Mouse (Mus musculus): Measurements from ENCODE around the gene Trmt10a.

Gene Trmt10a

DNA sequence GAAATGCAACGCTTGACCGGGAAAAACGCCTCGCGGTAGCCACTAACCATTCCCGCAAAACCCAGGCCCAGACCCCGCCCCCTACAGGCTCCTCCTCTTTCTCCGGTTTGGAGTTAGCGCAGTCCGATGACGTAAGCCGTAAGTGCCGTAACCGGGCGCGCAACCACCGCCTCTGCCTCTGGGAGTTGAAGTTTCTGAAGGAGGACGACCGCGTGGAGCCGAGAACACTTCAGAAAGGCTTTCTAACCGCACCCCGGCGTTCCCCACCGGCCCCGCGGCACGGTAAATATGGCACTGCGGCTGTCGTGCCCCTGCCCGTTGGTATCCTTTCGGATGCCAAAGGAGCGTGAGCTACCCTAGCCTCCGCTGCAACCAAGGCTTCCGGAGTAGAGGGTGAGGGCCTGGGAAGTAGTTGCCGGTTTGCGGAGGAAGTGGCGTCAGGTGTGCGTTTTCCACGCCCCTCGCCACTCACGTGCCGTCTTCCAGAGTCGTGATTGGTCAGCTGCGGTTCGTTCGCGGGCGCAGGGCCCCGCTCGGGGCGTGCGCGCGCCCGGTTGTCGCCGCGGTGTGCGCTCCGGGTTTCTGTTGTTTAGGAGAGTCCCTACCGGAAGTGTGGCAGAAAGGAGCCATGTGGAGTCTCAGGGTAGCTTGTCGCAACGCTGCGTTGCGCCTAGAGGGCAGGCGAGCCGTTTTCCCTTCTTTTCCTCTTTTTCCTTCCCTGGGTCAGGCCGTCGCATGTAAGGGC, at the start of gene Trmt10a:
Gene Trmt10a, plus strand, starts transcription at position 134 of the 745 bp plus-strand sequence.
- peak; percentile 99 for DNase-seq (ENCODE audit: low read depth)

GRCm38 (mm10) chr3:138095301-138095700, 47.9 kb upstream of the Trmt10a start:
- no peak for DNase-seq (ENCODE audit: low read depth)

DNA sequence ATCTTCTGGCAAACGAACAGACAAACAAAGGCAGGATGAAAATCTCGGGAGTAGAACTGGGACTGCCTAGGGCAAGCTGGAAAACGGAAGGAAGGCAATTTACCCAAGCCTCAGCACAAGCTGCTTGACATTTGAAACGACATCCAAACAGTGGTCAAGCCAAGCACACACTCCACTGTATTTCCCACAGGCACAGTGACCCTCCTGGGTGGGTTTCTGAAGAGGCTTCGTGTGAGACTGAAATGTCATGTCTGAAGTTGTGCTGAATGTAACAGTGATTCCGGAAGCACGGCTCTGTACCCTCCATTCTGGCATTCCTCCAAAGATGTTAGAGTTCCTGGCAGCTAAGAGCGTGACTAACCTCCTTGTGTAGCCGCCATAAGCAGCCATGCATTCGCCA, 47.5 kb upstream of the Trmt10a start:
- no peak for DNase-seq (ENCODE audit: low read depth)

- DNase-seq (ENCODE audit: low read depth): no peak
Measured at GRCm38 (mm10) chr3:138096263-138097028, 46.8 kb upstream of the Trmt10a start.

DNA sequence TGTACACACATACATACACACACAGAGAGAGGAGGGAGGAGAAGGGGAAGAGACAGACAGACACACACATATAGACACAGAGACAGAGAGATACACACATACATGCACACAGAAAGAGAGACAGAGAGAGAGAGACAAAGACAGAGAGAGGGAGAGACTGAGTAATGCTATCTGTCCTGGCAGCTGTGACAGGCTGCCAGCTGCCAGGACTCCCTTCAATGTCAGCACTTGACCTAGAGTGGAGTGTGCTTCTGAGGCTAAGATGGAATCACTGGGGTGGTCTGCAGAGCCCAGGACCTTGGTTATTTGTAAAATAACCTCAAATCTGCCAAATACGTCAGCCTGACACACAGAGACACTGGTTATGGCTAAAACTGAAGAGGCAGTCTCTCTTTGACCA, 45.5 kb upstream of the Trmt10a start:
- no peak for DNase-seq (ENCODE audit: low read depth)

GRCm38 (mm10) chr3:138101936-138102335, 41.3 kb upstream of the Trmt10a start:
- DNase-seq (ENCODE audit: low read depth): no peak

GRCm38 (mm10) chr3:138103690-138104089, 39.6 kb upstream of the Trmt10a start:
- no peak for DNase-seq (ENCODE audit: low read depth)

DNA sequence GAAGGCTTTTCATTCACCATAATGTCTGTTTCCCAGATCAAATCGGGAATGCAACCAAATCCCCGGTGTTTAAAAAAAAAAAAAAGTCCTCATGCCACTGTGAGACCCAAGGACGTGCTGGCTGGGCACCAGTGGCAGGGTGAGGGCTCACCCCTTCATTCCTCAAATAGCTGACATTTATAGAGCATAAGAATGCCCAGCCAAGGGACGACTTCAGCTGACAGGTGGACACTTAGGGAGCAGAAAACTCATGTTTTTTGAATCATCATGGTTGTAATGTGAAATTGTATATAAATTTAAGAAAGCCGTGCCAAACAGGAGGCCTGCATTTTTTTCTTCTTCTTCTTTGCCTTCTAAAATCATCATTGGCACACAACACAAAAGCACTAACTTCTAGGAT, 38.2 kb upstream of the Trmt10a start:
- no peak for DNase-seq (ENCODE audit: low read depth)

DNA sequence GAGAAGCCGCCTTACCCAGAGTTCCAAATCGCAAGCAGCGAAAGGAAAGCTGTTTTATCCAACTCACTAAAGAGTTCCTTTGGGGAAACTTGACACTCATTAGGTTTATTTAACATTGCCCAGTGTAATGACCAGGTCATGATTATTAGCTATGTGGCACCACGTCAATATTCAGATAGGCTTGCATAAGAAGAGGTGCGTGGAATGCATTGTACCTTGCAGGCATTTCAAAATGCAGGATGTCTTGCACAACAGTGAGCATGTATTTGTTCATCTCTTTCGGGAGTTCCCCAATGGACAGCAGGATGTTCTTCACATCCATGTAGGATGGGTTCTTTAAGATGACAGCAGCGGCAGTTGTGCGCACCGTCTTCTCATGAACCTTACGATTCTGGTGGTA, 36.4 kb upstream of the Trmt10a start:
- DNase-seq (ENCODE audit: low read depth): no peak

- DNase-seq (ENCODE audit: low read depth): no peak
Measured at GRCm38 (mm10) chr3:138110910-138111782, 32.1 kb upstream of the Trmt10a start.

- DNase-seq (ENCODE audit: low read depth): no peak
Measured at GRCm38 (mm10) chr3:138114106-138114505, 29.1 kb upstream of the Trmt10a start.

DNA sequence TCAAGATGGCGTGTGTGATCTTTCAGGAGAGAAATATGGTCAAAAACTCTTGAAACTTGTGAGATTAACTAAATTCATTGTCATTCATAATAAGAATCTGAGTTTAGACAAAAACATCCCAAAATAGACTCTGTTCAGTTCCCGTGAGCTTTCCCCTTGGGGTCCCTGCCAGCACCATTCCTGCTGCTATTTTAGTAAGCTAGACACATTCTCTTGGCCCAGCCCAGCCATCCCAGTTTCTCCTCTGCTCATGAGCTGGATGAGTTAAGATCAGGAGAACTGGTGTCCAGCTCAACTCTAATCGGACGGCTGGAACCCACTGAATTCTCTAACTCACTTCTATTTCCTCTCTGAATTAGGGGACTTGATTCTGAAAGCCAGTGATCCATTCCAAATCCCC, 26.4 kb upstream of the Trmt10a start:
- no peak for DNase-seq (ENCODE audit: low read depth)

DNA sequence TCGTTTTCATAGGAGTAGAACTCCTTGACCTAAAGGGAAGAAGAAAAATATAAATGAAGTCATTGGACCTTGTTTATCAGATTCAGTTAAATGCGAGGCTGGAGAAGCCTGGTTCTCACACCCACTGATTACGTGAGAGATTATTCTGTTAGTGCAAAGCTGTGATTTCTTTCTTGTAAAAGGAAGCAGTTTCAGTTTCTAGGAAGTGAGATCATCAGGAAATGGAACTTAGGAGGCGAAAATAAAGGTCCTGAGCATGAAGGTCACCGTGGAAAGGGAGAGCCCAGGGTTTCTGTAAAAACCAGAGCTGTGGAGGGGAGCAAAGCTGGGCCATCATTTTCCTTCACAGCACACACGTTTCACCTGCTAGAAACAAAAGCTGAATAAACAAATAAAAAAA, 24.9 kb upstream of the Trmt10a start:
- no peak for DNase-seq (ENCODE audit: low read depth)

GRCm38 (mm10) chr3:138118831-138119230, 24.4 kb upstream of the Trmt10a start:
- DNase-seq (ENCODE audit: low read depth): peak; percentile 13

DNA sequence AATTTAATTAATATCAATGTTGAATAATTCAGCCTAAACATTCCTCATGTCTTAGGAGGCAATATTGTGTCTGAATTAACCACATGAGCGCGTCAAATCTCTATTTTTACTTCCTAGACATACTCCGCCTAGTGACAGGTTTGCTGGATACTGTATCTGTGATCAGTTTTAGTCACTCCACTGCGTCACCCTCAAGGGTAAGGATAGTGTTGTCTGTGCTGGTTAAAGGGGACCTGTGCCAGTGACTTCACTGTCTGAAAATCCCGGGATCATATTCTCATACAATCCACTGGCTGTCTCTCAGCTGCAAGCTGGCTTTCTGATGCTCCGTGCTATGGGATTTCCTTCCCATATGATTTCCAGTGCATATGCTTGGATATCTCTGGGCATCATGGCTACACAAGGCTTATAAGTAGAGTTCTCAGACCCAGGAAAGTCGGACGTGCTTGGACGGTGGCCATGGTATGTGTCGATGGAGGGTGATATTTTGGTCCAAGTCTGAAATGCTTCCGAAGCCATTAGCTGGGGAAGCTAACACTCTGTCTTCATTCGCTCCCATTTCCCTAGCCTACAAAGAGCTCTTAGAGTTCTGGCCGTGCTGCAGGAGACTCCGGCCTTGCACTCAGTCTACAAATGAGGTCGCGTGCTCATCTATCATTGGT, 23.7 kb upstream of the Trmt10a start:
- DNase-seq (ENCODE audit: low read depth): no peak

- DNase-seq (ENCODE audit: low read depth): no peak
Measured at GRCm38 (mm10) chr3:138121461-138121860, 21.8 kb upstream of the Trmt10a start.

DNA sequence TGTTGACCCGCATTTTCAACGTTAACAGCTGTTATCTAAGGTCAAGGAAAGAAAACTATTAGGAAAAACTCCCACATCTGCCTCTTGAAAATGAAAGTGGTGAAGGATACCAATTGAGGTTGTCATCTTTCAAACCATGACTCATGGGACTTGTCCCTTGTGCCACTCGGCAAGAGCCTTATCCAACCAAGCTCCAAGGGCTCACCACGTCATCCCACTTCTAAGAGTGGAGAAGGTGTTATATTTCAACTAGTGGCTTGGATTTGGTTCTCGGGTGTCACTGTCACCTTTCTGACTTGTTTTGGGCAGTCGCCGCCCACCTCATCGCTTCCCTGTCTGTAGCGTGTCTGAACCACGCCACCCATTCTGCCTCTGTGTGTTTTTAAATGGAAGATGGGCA, 19.4 kb upstream of the Trmt10a start:
- no peak for DNase-seq (ENCODE audit: low read depth)

DNA sequence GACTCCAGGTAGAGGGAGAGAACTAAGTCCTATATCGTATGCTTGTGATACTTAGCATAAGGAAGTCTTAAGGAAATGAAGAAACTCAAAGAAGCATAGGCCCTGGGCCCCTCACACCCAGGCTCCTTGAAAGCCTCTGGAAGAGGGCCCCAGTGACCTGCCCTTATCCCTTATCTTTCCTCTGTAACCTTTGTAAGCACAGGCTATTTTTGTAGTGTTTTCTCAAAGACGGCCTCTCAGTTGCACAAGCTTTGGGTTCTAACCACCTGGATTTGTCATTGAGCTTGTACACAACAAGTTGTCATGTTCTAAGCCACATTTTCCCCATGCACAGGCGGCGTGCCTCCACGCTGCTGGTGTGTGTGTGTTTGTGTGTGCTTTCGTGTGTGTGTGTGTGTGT, 14.1 kb upstream of the Trmt10a start:
- no peak for DNase-seq (ENCODE audit: low read depth)

- DNase-seq (ENCODE audit: low read depth): no peak
Measured at GRCm38 (mm10) chr3:138130692-138131091, 12.6 kb upstream of the Trmt10a start.

- DNase-seq (ENCODE audit: low read depth): no peak
Measured at GRCm38 (mm10) chr3:138131168-138131567, 12.1 kb upstream of the Trmt10a start.

GRCm38 (mm10) chr3:138133463-138133862, 9.8 kb upstream of the Trmt10a start:
- DNase-seq (ENCODE audit: low read depth): no peak

DNA sequence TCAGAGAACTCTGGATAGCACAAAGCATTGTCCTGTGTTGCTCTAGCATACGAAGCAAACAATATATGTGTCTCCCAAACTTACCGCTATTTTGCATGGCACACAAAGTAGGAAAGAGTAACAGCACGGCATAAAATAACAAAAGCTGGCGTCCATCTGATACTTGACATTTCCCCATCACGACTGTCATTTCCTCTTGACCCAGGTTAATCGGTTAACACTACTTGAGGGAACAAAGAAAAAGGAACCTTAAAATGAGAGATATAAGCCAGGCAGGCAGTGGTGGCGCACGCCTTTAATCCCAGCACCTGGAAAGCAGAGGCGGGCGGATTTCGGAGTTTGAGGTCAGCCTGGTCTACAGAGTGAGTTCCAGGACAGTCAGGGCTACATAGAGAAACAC, 9.3 kb upstream of the Trmt10a start:
- no peak for DNase-seq (ENCODE audit: low read depth)

All from naive thymus-derived CD4-positive, alpha-beta T cell, adult 2 months (primary cell).